Mouse (Mus musculus) hindbrain, embryonic 16.5 days (tissue): Measurements from ENCODE around the gene Syngap1. TPM values are rescaled to one million over a fixed set of nuclear protein-coding genes. Genes with fewer than 3 reads are reported as not detected.

Source experiments
- ATAC-seq: fragments of 200-750 bp; cut with Nextera tagmentation; 2 replicates; pipeline ENCODE4 v1.8.0; 2017; ENCODE audit warnings: moderate TSS enrichment, moderate library complexity
- H3K27ac ChIP-seq: fragments of 300-500 bp; sonication (generic); 2 replicates; pipeline ENCODE4 v1.5.1; 2014; ENCODE audit warnings: low read depth, mild to moderate bottlenecking, control low read depth, low read length, moderate library complexity
- H3K27me3 ChIP-seq: fragments of 300-500 bp; sonication (generic); replicated peaks from 2 replicates; pipeline ENCODE4 v1.6.1; 2014; ENCODE audit warnings: low read length; ENCODE audit not compliant: control insufficient read depth, insufficient read depth
- H3K36me3 ChIP-seq: fragments of 300-500 bp; sonication (generic); 2 replicates; pipeline ENCODE4 v1.6.1; 2014; ENCODE audit warnings: mild to moderate bottlenecking, low read length, moderate library complexity, mixed read lengths; ENCODE audit not compliant: control insufficient read depth, insufficient read depth
- H3K4me1 ChIP-seq: fragments of 300-500 bp; sonication (generic); 2 replicates; pipeline ENCODE4 v1.6.1; 2014; ENCODE audit warnings: low read depth, low read length; ENCODE audit not compliant: control insufficient read depth, insufficient read depth
- H3K4me2 ChIP-seq: fragments of 300-500 bp; sonication (generic); 2 replicates; pipeline ENCODE4 v1.6.1; 2014; ENCODE audit warnings: mild to moderate bottlenecking, low read length, control low read depth, moderate library complexity
- H3K4me3 ChIP-seq: fragments of 300-500 bp; sonication (generic); 2 replicates; pipeline ENCODE4 v1.5.1; 2014; ENCODE audit warnings: mild to moderate bottlenecking, low read length, control low read depth, moderate library complexity
- H3K9ac ChIP-seq: fragments of 300-500 bp; sonication (generic); 2 replicates; pipeline ENCODE4 v1.6.1; 2014; ENCODE audit warnings: low read depth, mild to moderate bottlenecking, control low read depth, low read length, moderate library complexity
- H3K9me3 ChIP-seq: fragments of 300-500 bp; sonication (generic); 2 replicates; pipeline ENCODE4 v1.6.1; 2014; ENCODE audit warnings: mild to moderate bottlenecking, low read length, moderate library complexity; ENCODE audit not compliant: control insufficient read depth
- WGBS: fragments of 180-500 bp; shearing (Covaris S2); extraction: QIAGEN DNeasy Blood & Tissue Kit; methylation state at CpG from one replicate; pipeline ENCODE4 v1.1.7; 2014; 5-methylcytosine and 5-hydroxymethylcytosine counted together
- polyA plus RNA-seq: library from polyadenylated mRNA; unstranded; fragments of >200 nt; fragmentation: Nextera tagmentation; extraction: Ambion mirVana; gene quantifications from 2 replicates; pipeline ENCODE4 v1.2.1, GENCODE M21; 2015

Syngap1 gene
- polyA plus RNA-seq, 1 experiment from 2014 or later = 4.9 TPM

- ATAC-seq = no peak
- H3K27ac ChIP-seq = no peak overlapping the region
- no peak overlapping the region for H3K4me2 ChIP-seq
- no peaks in the 10 kb centered on the region for H3K4me1 ChIP-seq
- no peaks in the 10 kb centered on the region for H3K9me3 ChIP-seq
- H3K9ac ChIP-seq = no peak overlapping the region
- 88% methylated on average over 21 of the region's 21 CpGs for WGBS
- no peaks in the 10 kb centered on the region for H3K27me3 ChIP-seq
- no peak overlapping the region for H3K4me3 ChIP-seq
- H3K36me3 ChIP-seq = peaks cover 67% of the 10 kb centered on the region
Observed at GRCm38 (mm10) chr17:26961572-26962240, 20.7 kb downstream of the Syngap1 start.

DNA sequence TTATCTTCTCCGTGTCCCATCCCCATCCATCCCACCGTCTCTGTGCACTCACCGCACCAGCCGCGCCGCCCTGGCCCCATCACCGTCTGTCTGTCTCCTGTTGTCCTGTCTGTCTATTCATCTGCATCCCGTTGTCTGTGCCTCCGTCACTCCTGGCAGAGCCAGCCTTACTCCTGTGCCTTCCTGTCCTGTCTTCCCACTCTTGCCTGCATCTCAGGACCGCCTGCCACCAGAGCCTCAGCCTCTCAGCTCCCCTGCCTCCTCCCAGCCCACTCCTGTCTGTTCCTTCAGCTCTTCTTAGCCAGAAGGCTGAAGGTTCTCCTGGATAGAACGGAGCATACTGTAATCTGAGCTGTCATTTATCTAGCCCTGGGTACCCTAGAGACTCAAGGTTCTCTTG, 25.9 kb downstream of the Syngap1 start:
- no peak overlapping the region for H3K4me2 ChIP-seq
- H3K9ac ChIP-seq = no peak overlapping the region
- H3K27ac ChIP-seq = no peak overlapping the region
- 90% methylated on average over 11 of the region's 11 CpGs for WGBS
- peaks cover 5% of the 10 kb centered on the region for H3K4me1 ChIP-seq
- no peaks in the 10 kb centered on the region for H3K27me3 ChIP-seq
- H3K9me3 ChIP-seq = no peaks in the 10 kb centered on the region
- no peak for ATAC-seq
- H3K4me3 ChIP-seq = no peak overlapping the region
- peaks cover 36% of the 10 kb centered on the region for H3K36me3 ChIP-seq

DNA sequence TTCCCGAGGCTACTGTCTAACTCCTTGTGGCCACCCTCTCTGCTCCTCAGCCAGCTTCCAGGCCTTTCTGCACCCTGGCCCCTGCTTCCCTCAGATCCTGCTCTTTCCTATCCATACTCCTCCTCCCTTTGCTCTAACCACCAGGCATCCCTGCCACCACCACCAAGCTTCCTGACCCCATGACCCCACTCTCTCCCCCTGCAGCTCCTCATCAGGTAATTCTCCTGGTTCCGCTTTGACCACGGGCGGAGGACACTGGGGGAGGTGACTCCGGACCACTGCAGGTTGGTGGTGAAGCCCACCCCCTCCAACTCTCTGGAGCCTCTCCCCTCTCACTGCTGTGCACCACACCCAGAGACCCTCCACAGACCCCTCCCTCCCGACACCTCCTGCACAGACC, 26.4 kb downstream of the Syngap1 start:
- no peak for ATAC-seq
- Histone ChIP-seq H3K9me3 (no peaks in the 10 kb centered on the region), H3K27me3 (no peaks in the 10 kb centered on the region), H3K9ac (no peak overlapping the region), H3K27ac (no peak overlapping the region), H3K36me3 (peaks cover 31% of the 10 kb centered on the region), H3K4me1 (peaks cover 10% of the 10 kb centered on the region), H3K4me2 (no peak overlapping the region), H3K4me3 (no peak overlapping the region)
- 85% methylated on average over 6 of the region's 6 CpGs for WGBS

GRCm38 (mm10) chr17:26968200-26968611, 27.2 kb downstream of the Syngap1 start:
- Histone ChIP-seq H3K4me3 (no peak overlapping the region), H3K36me3 (peaks cover 26% of the 10 kb centered on the region), H3K4me2 (no peak overlapping the region), H3K27ac (no peak overlapping the region), H3K4me1 (peaks cover 10% of the 10 kb centered on the region), H3K9ac (no peak overlapping the region), H3K9me3 (no peaks in the 10 kb centered on the region), H3K27me3 (no peaks in the 10 kb centered on the region)
- no peak for ATAC-seq
- 74% methylated on average over 6 of the region's 6 CpGs for WGBS

- 86% methylated on average over 6 of the region's 6 CpGs for WGBS
- ATAC-seq = no peak
- Histone ChIP-seq H3K4me2 (no peak overlapping the region), H3K9ac (no peak overlapping the region), H3K36me3 (peaks cover 23% of the 10 kb centered on the region), H3K27ac (no peak overlapping the region), H3K9me3 (no peaks in the 10 kb centered on the region), H3K4me3 (no peak overlapping the region), H3K27me3 (no peaks in the 10 kb centered on the region), H3K4me1 (peaks cover 18% of the 10 kb centered on the region)
Observed at GRCm38 (mm10) chr17:26969257-26969656, 28.2 kb downstream of the Syngap1 start.

GRCm38 (mm10) chr17:26970221-26970620, 29.2 kb downstream of the Syngap1 start:
- Histone ChIP-seq H3K4me2 (no peak overlapping the region), H3K27me3 (no peaks in the 10 kb centered on the region), H3K9me3 (no peaks in the 10 kb centered on the region), H3K9ac (no peak overlapping the region), H3K27ac (no peak overlapping the region), H3K36me3 (peaks cover 22% of the 10 kb centered on the region), H3K4me3 (no peak overlapping the region), H3K4me1 (peaks cover 22% of the 10 kb centered on the region)
- no peak for ATAC-seq
- 66% methylated on average over 6 of the region's 12 CpGs for WGBS

- Histone ChIP-seq H3K27me3 (no peaks in the 10 kb centered on the region), H3K9me3 (no peaks in the 10 kb centered on the region), H3K4me1 (peaks cover 31% of the 10 kb centered on the region), H3K27ac (no peak overlapping the region; the same call in 1 of the 2 replicates), H3K4me3 (no peak overlapping the region; the same call in 1 of the 2 replicates), H3K9ac (no peak overlapping the region), H3K4me2 (no peak overlapping the region; the same call in 1 of the 2 replicates), H3K36me3 (peaks cover 19% of the 10 kb centered on the region)
- 58% methylated on average over 8 of the region's 8 CpGs for WGBS
- no peak for ATAC-seq
Observed at GRCm38 (mm10) chr17:26971247-26971905, 30.3 kb downstream of the Syngap1 start.

- peak overlapping the region; percentile 82 for H3K9ac ChIP-seq
- peak overlapping the region; percentile 76 for H3K27ac ChIP-seq
- peak overlapping the region; percentile 79 for H3K4me3 ChIP-seq
- no peaks in the 10 kb centered on the region for H3K9me3 ChIP-seq
- peaks cover 22% of the 10 kb centered on the region for H3K36me3 ChIP-seq
- peak overlapping the region; percentile 91 for H3K4me2 ChIP-seq
- peaks cover 34% of the 10 kb centered on the region for H3K4me1 ChIP-seq
- 8% methylated on average over 3 of the region's 3 CpGs for WGBS
- no peak for ATAC-seq
- no peaks in the 10 kb centered on the region for H3K27me3 ChIP-seq
Observed at GRCm38 (mm10) chr17:26972107-26972506, 31.1 kb downstream of the Syngap1 start.

DNA sequence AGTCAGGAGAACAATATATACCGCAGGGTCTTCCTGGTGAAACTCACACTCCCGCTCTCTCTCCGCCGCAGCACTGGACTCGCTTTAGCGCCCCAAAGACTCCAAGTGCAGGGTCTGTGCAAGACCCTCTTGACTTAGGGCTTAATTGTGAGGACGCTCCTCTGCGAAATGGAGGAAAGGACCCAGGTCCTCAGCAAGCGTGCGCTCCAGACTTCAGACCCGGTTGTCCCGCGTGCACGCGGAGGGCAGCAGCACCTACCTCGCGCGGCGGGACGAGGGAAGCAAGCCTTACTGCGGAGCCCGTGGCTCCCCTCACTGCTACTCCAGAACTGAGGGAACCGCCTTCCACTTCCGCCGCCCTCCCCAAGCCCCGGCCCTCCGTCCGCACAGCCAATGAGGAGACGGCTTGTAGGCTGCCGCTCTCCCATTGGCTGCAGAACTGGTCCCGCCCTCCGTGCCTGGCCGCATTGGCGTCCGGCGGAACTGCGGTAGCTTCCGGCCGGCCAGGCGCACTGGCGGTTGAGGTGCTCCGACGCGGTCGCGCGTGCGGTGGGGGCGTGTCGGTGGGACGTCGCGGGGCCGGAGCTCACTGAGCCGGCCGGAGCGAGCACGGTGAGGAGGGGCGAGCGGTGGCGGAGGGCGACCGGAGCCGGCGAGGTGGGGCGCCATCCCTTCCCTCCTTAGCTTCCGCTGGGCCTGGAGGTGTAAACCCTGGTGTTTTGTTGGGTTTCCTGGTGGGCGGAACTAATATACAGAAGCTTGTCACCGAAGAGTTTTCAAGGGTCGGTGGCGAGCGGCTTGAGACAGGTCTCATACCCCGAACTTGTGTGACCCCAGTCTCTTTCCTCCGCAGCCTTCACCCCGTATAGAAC, 31.9 kb downstream of the Syngap1 start, which contains the start of gene Zbtb9:
Zbtb9 (plus strand) TSS at position 465 of the 872 bp plus-strand sequence.
- ATAC-seq = peak; percentile 99
- Histone ChIP-seq H3K9ac (peak within 1 kb of the TSS; percentile 82), H3K27ac (peak within 1 kb of the TSS; percentile 76), H3K27me3 (no peaks in the 10 kb centered on the region), H3K9me3 (no peaks in the 10 kb centered on the region), H3K4me1 (peaks cover 34% of the 10 kb centered on the region), H3K4me3 (peak within 1 kb of the TSS; percentile 79), H3K4me2 (peak within 1 kb of the TSS; percentile 91), H3K36me3 (peaks cover 24% of the 10 kb centered on the region)
- 0% methylated on average over 50 of the region's 75 CpGs for WGBS
